Mouse (Mus musculus) hindbrain, postnatal 0 days (tissue): ENCODE measurements at regions not wholly inside any gene's neighbourhood (a gene's known extent, or its start where the extent isn't known, plus 50 kb on each side); places are given as distances from the start of the nearest gene placed in this dataset.

Source experiments
- ATAC-seq: fragments of 200-750 bp; cut with Nextera tagmentation; 2 replicates; pipeline ENCODE4 v1.8.0; 2017; ENCODE audit warnings: mild to moderate bottlenecking, moderate TSS enrichment, moderate library complexity
- DNase-seq: peaks from one replicate; pipeline ENCODE4 v3.0.0-alpha.2; 2015; ENCODE audit warnings: low spot score
- H3K27ac ChIP-seq: fragments of 300-500 bp; sonication (generic); 2 replicates; pipeline ENCODE4 v1.5.1; 2014; ENCODE audit warnings: mild to moderate bottlenecking
- H3K27me3 ChIP-seq: fragments of 300-500 bp; sonication (generic); 2 replicates; pipeline ENCODE4 v1.6.1; 2014; ENCODE audit warnings: low read length, mixed read lengths; ENCODE audit not compliant: insufficient read depth
- H3K36me3 ChIP-seq: fragments of 300-500 bp; sonication (generic); 2 replicates; pipeline ENCODE4 v1.6.1; 2014; ENCODE audit warnings: low read length, mixed read lengths; ENCODE audit not compliant: insufficient read depth
- H3K4me1 ChIP-seq: fragments of 300-500 bp; sonication (generic); 2 replicates; pipeline ENCODE4 v1.6.1; 2014; ENCODE audit warnings: antibody characterized with exemption, low read length, mixed read lengths; ENCODE audit not compliant: insufficient read depth
- H3K4me2 ChIP-seq: fragments of 300-500 bp; sonication (generic); 2 replicates; pipeline ENCODE4 v1.6.1; 2014; ENCODE audit warnings: low read depth, mild to moderate bottlenecking, low read length, moderate library complexity, mixed read lengths
- H3K4me3 ChIP-seq: fragments of 300-500 bp; sonication (generic); 2 replicates; pipeline ENCODE4 v1.5.1; 2014; ENCODE audit warnings: low read length
- H3K9ac ChIP-seq: fragments of 300-500 bp; sonication (generic); replicated peaks from 2 replicates; pipeline ENCODE4 v1.6.1; 2014; ENCODE audit warnings: mild to moderate bottlenecking, low read length, moderate library complexity, mixed read lengths
- H3K9me3 ChIP-seq: fragments of 300-500 bp; sonication (generic); 2 replicates; pipeline ENCODE4 v1.6.1; 2016; ENCODE audit warnings: low read length, mixed read lengths
- CTCF ChIP-seq: IDR thresholded peaks from 2 replicates; pipeline ENCODE4 v1.5.1; 2016; ENCODE audit warnings: antibody characterized with exemption, control low read depth, low read depth
- WGBS: fragments of 180-500 bp; shearing (Covaris S2); extraction: QIAGEN DNeasy Blood & Tissue Kit; methylation state at CpG from one replicate; pipeline ENCODE4 v1.1.7; 2014; 5-methylcytosine and 5-hydroxymethylcytosine counted together

- Histone ChIP-seq H3K27me3 (no peaks in the 10 kb centered on the region), H3K36me3 (no peaks in the 10 kb centered on the region), H3K4me2 (no peak overlapping the region), H3K4me3 (no peak overlapping the region), H3K9me3 (no peaks in the 10 kb centered on the region), H3K9ac (no peak overlapping the region), H3K27ac (no peak overlapping the region), H3K4me1 (no peaks in the 10 kb centered on the region)
- no peak for ATAC-seq
- no peak for TF ChIP-seq CTCF
- peak; percentile 43 for DNase-seq
- 32% methylated on average over 5 of the region's 5 CpGs for WGBS
Measured at GRCm38 (mm10) chr10:46298352-46298751, 720.7 kb downstream of the Hace1 start.

DNA sequence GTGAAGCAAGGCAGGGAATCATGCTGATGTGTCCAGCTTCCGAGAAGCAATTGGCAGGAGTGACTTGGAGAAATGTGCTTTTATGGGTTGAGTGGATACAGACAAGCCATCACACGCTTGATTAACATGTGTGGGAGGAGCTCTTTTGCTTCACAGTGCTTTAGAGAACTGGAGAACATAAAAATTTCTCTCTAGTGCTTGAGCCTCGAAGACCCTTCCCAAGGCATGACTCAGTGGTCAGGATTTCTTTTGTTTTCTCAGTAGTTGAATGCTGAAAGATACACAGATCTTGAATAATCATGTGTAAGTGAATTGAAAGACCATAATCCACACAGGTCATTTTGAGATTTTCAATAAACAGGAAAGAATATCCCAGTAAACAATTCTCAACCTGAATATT is 721.9 kb downstream of the Hace1 start:
- no peaks in the 10 kb centered on the region for H3K9me3 ChIP-seq
- no peaks in the 10 kb centered on the region for H3K36me3 ChIP-seq
- no peaks in the 10 kb centered on the region for H3K4me1 ChIP-seq
- H3K4me2 ChIP-seq, result no peak overlapping the region
- no peaks in the 10 kb centered on the region for H3K27me3 ChIP-seq
- 33% methylated on average over 3 of the region's 3 CpGs for WGBS
- DNase-seq (peak; percentile 5), ATAC-seq (no peak)
- H3K27ac ChIP-seq, result no peak overlapping the region
- no peak for TF ChIP-seq CTCF
- H3K9ac ChIP-seq, result no peak overlapping the region
- H3K4me3 ChIP-seq, result no peak overlapping the region

GRCm38 (mm10) chr10:46320328-46321038 is 742.9 kb downstream of the Hace1 start:
- TF ChIP-seq CTCF, result no peak
- 90% methylated on average over 5 of the region's 5 CpGs for WGBS
- Histone ChIP-seq H3K4me3 (no peak overlapping the region), H3K9ac (no peak overlapping the region), H3K27me3 (no peaks in the 10 kb centered on the region), H3K36me3 (no peaks in the 10 kb centered on the region), H3K27ac (no peak overlapping the region), H3K9me3 (no peaks in the 10 kb centered on the region), H3K4me2 (no peak overlapping the region), H3K4me1 (no peaks in the 10 kb centered on the region)
- DNase-seq (no peak), ATAC-seq (no peak)

DNA sequence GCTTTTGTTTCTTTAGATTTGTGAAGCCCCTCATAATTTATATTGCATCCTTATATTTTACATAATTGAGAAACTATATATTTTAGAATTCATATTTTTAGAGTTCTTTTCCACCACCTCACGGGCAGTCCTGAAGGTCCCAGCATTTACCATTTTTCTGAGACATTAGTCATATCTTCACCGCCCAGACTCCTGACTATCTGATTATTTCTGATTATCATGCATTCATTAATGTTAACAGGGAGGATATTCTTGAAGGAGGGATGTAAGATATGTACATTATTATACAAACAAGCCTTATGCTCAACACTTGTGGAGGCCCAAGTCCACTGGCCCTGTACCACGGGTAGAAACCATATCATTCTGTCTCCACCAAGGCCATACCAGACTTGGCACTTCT is 743.4 kb downstream of the Hace1 start:
- Histone ChIP-seq H3K9me3 (no peaks in the 10 kb centered on the region), H3K27ac (no peak overlapping the region), H3K4me2 (no peak overlapping the region), H3K4me1 (no peaks in the 10 kb centered on the region), H3K27me3 (no peaks in the 10 kb centered on the region), H3K4me3 (no peak overlapping the region), H3K9ac (no peak overlapping the region), H3K36me3 (no peaks in the 10 kb centered on the region)
- TF ChIP-seq CTCF, result no peak
- ATAC-seq (no peak), DNase-seq (no peak)
- 94% methylated on average over 3 of the region's 3 CpGs for WGBS

- H3K9ac ChIP-seq, result no peak overlapping the region
- H3K4me2 ChIP-seq, result no peak overlapping the region
- no peaks in the 10 kb centered on the region for H3K27me3 ChIP-seq
- H3K27ac ChIP-seq, result no peak overlapping the region
- no peaks in the 10 kb centered on the region for H3K9me3 ChIP-seq
- H3K4me1 ChIP-seq, result no peaks in the 10 kb centered on the region
- 55% methylated on average over 1 of the region's 1 CpGs for WGBS
- H3K4me3 ChIP-seq, result no peak overlapping the region
- peak; percentile 8 for DNase-seq
- ATAC-seq, result no peak
- H3K36me3 ChIP-seq, result no peaks in the 10 kb centered on the region
- TF ChIP-seq CTCF, result no peak
Measured at GRCm38 (mm10) chr10:46329052-46329451, 751.4 kb downstream of the Hace1 start.

GRCm38 (mm10) chr10:46331599-46332283 is 754.1 kb downstream of the Hace1 start:
- no peak for TF ChIP-seq CTCF
- Histone ChIP-seq H3K9me3 (no peaks in the 10 kb centered on the region), H3K4me3 (no peak overlapping the region), H3K36me3 (no peaks in the 10 kb centered on the region), H3K27ac (no peak overlapping the region), H3K4me1 (no peaks in the 10 kb centered on the region), H3K4me2 (no peak overlapping the region), H3K9ac (no peak overlapping the region), H3K27me3 (no peaks in the 10 kb centered on the region)
- DNase-seq (peak; percentile 7), ATAC-seq (no peak)

DNA sequence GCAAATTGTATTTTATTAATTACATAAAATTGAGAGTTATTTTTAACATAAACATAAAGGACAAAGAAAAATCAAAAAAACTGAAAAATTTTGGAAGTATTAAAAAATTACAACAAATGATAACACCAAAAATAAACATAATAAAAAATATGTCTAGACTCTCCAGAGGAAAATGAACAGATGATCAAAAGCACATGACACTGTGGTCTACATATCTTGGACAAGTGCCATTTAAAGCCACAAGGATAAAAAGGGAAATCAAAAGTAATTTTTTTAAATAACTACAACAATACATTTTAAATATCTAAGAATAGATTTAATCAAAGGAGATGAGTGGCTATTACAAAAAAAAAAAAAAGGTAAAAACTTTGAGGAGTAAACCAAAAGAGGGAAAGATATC is 755.6 kb downstream of the Hace1 start:
- Histone ChIP-seq H3K27me3 (no peaks in the 10 kb centered on the region), H3K27ac (no peak overlapping the region), H3K9me3 (no peaks in the 10 kb centered on the region), H3K4me2 (no peak overlapping the region), H3K4me3 (no peak overlapping the region), H3K36me3 (no peaks in the 10 kb centered on the region), H3K4me1 (no peaks in the 10 kb centered on the region), H3K9ac (no peak overlapping the region)
- ATAC-seq (no peak), DNase-seq (no peak)
- no peak for TF ChIP-seq CTCF
